Mouse (Mus musculus) limb, embryonic 11.5 days (tissue): ENCODE measurements at regions not wholly inside any gene's neighbourhood (a gene's known extent, or its start where the extent isn't known, plus 50 kb on each side); places are given as distances from the start of the nearest gene placed in this dataset.
A peak's percentile ranks its signal among the peaks of the same experiment; 100 is the strongest.

ENCODE experiments used
- ATAC-seq: fragments of 200-750 bp; cut with Nextera tagmentation; 2 replicates; pipeline ENCODE4 v1.8.0; 2017; ENCODE audit warnings: low read depth; ENCODE audit not compliant: insufficient number of reproducible peaks, low FRiP score, low TSS enrichment
- DNase-seq: peaks from one replicate; pipeline ENCODE4 v3.0.0-alpha.2; 2015; ENCODE audit warnings: low spot score
- H3K27ac ChIP-seq: fragments of 300-500 bp; sonication (generic); replicated peaks from 2 replicates; pipeline ENCODE4 v1.5.1; 2014; ENCODE audit warnings: low read depth, mild to moderate bottlenecking, low read length
- H3K27me3 ChIP-seq: fragments of 300-500 bp; sonication (generic); 2 replicates; pipeline ENCODE4 v1.6.1; 2014; ENCODE audit warnings: mild to moderate bottlenecking, low read length, mixed read lengths; ENCODE audit not compliant: control insufficient read depth, insufficient read depth
- H3K36me3 ChIP-seq: fragments of 300-500 bp; sonication (generic); 2 replicates; pipeline ENCODE4 v1.6.1; 2014; ENCODE audit warnings: mild to moderate bottlenecking, low read length, moderate library complexity, mixed read lengths; ENCODE audit not compliant: control insufficient read depth, insufficient read depth
- H3K4me1 ChIP-seq: fragments of 300-500 bp; sonication (generic); 2 replicates; pipeline ENCODE4 v1.6.1; 2014; ENCODE audit warnings: low read length, mixed read lengths; ENCODE audit not compliant: control insufficient read depth, insufficient read depth
- H3K4me2 ChIP-seq: fragments of 300-500 bp; sonication (generic); 2 replicates; pipeline ENCODE4 v1.6.1; 2014; ENCODE audit warnings: low read depth, mild to moderate bottlenecking, moderate library complexity; ENCODE audit not compliant: severe bottlenecking
- H3K4me3 ChIP-seq: fragments of 300-500 bp; sonication (generic); 2 replicates; pipeline ENCODE4 v1.5.1; 2014; ENCODE audit warnings: low read depth, low read length
- H3K9ac ChIP-seq: fragments of 300-500 bp; sonication (generic); 2 replicates; pipeline ENCODE4 v1.6.1; 2014; ENCODE audit warnings: mild to moderate bottlenecking, low read length
- H3K9me3 ChIP-seq: fragments of 300-500 bp; sonication (generic); 2 replicates; pipeline ENCODE4 v1.6.1; 2016; ENCODE audit warnings: low read length; ENCODE audit not compliant: control insufficient read depth
- WGBS: fragments of 180-500 bp; shearing (Covaris S2); extraction: QIAGEN DNeasy Blood & Tissue Kit; methylation state at CpG from one replicate; pipeline ENCODE4 v1.1.7; 2014; 5-methylcytosine and 5-hydroxymethylcytosine counted together

DNA sequence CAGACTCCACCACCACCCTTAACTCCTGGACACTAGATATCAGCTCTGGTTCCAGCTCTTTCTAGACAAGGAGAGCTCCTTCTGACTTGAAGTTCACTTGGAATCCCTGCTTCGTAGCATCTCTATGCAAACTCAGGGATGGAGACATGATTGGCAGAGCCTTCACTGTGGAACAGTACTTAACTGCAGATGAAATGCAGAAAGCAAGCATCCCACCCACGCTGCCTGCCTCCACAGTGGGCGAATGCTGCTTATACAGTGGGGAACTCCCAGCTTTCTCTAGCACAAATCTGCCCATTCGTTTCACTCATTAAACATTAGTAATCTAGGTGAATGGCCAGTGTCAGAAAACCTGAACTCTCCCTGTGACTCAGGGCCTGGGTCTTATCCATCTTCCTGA, 92.0 kb upstream of the Coch start:
- H3K4me2 ChIP-seq, result no peak overlapping the region
- no peaks in the 10 kb centered on the region for H3K27me3 ChIP-seq
- 86% methylated on average over 4 of the region's 4 CpGs for WGBS
- H3K27ac ChIP-seq, result no peak overlapping the region
- H3K9me3 ChIP-seq, result no peaks in the 10 kb centered on the region
- no peaks in the 10 kb centered on the region for H3K36me3 ChIP-seq
- H3K4me3 ChIP-seq, result no peak overlapping the region
- no peaks in the 10 kb centered on the region for H3K4me1 ChIP-seq
- DNase-seq (no peak), ATAC-seq (no peak)
- H3K9ac ChIP-seq, result no peak overlapping the region

DNA sequence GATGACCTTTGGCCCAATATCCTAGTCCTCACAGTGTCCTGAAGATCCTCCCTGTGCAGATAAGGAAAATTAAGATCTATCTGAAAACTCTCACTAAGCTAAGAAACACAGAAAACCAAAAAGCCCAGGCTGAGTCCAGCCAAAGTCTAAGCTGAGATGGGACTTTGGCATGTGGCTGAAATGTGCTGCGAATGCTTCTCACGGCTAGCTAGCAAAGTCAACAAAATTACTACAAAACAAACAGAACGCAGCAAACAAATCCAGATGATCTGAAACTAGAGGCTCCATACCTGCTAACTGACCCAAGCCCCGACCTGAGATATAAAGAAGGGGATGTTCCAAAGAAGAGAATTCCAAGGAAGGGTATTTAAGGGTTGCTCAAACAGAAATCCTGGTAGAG, 90.4 kb upstream of the Coch start:
- Histone ChIP-seq H3K4me2 (no peak overlapping the region), H3K36me3 (no peaks in the 10 kb centered on the region), H3K4me3 (no peak overlapping the region), H3K27ac (no peak overlapping the region), H3K9me3 (no peaks in the 10 kb centered on the region), H3K9ac (no peak overlapping the region), H3K27me3 (no peaks in the 10 kb centered on the region), H3K4me1 (no peaks in the 10 kb centered on the region)
- DNase-seq (no peak), ATAC-seq (no peak)
- 93% methylated on average over 4 of the region's 4 CpGs for WGBS

DNA sequence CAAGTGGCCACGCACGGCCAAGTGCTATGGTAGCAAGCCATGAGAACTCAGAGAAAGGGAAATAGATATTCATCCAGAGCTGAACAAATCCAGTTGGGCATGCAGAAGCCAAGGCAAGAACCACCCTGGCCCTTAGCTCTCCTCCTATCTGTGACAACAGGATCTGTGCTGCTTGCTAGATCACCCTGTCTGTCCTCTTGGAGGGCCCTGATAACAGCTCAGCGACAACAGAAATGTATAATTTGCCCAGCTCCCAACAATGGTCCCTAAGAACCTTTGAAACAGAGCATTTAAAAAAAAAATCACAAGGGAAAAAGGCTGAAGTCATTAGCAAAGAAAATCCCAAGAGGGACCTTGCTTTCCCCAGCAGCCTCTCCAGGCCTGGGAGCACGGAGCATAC, 89.4 kb upstream of the Coch start:
- no peak for ATAC-seq
- Histone ChIP-seq H3K4me1 (no peaks in the 10 kb centered on the region), H3K9ac (no peak overlapping the region), H3K4me3 (no peak overlapping the region), H3K9me3 (no peaks in the 10 kb centered on the region), H3K36me3 (no peaks in the 10 kb centered on the region), H3K4me2 (no peak overlapping the region), H3K27ac (no peak overlapping the region), H3K27me3 (no peaks in the 10 kb centered on the region)
- WGBS, result 79% methylated on average over 4 of the region's 4 CpGs
- no peak for DNase-seq

DNA sequence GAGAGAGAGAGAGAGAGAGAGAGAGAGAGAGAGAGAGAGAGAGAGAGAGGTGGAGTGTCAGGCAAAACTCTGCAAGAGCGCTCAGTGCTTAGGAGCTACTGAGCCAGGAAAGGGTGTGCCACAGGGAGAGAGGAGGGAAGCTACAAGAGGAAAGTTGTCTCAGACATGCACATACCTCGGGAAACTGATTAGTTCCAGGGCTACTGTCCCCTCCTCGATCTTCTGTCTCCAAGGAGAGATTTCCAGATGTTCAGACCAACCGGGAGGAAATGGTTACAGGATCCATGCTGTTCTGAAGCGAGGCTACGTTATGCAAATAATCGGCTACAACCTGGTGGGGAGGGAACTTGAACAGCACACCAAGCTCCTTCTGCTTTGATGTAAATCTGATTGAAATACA, 88.6 kb upstream of the Coch start:
- H3K36me3 ChIP-seq, result no peaks in the 10 kb centered on the region
- no peaks in the 10 kb centered on the region for H3K27me3 ChIP-seq
- no peaks in the 10 kb centered on the region for H3K9me3 ChIP-seq
- no peak overlapping the region for H3K9ac ChIP-seq
- ATAC-seq (no peak), DNase-seq (peak; percentile 24)
- H3K4me1 ChIP-seq, result no peaks in the 10 kb centered on the region
- no peak overlapping the region for H3K27ac ChIP-seq
- 20% methylated on average over 7 of the region's 7 CpGs for WGBS
- H3K4me2 ChIP-seq, result no peak overlapping the region
- no peak overlapping the region for H3K4me3 ChIP-seq

GRCm38 (mm10) chr12:51510010-51510409, 83.1 kb upstream of the Coch start:
- Histone ChIP-seq H3K9ac (no peak overlapping the region), H3K36me3 (no peaks in the 10 kb centered on the region), H3K4me3 (no peak overlapping the region), H3K9me3 (no peaks in the 10 kb centered on the region), H3K27ac (no peak overlapping the region), H3K4me1 (no peaks in the 10 kb centered on the region), H3K4me2 (no peak overlapping the region), H3K27me3 (no peaks in the 10 kb centered on the region)
- ATAC-seq (no peak), DNase-seq (no peak)
- 83% methylated on average over 2 of the region's 2 CpGs for WGBS

DNA sequence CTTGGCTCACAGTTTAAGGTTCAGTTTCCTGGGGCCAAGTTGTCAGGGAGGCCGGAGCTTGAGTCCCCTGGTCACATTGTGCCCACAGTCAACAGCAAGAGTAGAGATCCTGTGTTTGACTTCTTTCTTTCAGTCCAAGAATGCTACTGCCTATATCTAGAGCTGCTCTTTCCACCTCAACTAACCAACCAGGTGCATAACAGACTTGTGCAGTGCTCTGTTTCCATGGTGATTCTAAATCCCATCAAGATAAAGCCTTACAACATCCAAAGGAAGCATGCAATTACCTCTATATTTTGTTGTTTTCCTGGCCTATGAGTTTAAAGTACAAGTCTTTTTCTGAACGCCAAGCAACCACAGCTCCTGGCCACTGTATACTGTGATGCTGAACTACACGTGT, 76.4 kb upstream of the Coch start:
- H3K27ac ChIP-seq, result no peak overlapping the region
- no peaks in the 10 kb centered on the region for H3K36me3 ChIP-seq
- H3K9me3 ChIP-seq, result no peaks in the 10 kb centered on the region
- H3K9ac ChIP-seq, result no peak overlapping the region
- ATAC-seq, result no peak
- no peak for DNase-seq
- no peaks in the 10 kb centered on the region for H3K4me1 ChIP-seq
- no peak overlapping the region for H3K4me3 ChIP-seq
- H3K27me3 ChIP-seq, result no peaks in the 10 kb centered on the region
- H3K4me2 ChIP-seq, result no peak overlapping the region
- 88% methylated on average over 3 of the region's 3 CpGs for WGBS

DNA sequence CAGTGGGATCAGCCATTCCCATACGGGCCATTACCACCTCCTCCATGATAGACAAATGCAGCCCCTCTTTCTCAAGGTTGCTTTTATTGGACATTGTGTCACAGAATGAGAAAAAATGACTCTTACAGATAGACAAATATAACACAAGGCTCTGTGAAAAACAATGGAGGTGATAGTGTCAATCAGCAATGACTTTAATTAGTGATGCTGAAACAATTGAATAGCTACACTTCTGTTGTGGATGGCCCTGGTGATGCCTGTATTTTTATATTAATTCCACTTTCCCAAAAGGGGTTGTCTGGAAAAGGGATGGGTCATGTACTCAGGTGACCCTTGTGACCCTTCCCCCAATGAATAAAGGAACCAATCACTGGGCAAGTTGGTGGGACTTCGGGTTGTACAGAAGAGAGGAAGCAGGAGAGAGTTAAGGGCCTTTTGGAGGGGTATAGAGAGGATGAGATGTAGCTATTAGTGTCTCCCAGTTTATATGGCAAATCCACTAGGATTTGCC, 71.5 kb upstream of the Coch start:
- no peak for DNase-seq
- no peaks in the 10 kb centered on the region for H3K36me3 ChIP-seq
- H3K9me3 ChIP-seq, result no peaks in the 10 kb centered on the region
- WGBS, result 76% methylated on average over 2 of the region's 2 CpGs
- no peaks in the 10 kb centered on the region for H3K27me3 ChIP-seq
- no peaks in the 10 kb centered on the region for H3K4me1 ChIP-seq
- H3K4me2 ChIP-seq, result no peak overlapping the region
- no peak for ATAC-seq
- no peak overlapping the region for H3K27ac ChIP-seq
- H3K9ac ChIP-seq, result no peak overlapping the region
- no peak overlapping the region for H3K4me3 ChIP-seq

GRCm38 (mm10) chr12:51523866-51524265, 69.3 kb upstream of the Coch start:
- no peak overlapping the region for H3K9ac ChIP-seq
- 83% methylated on average over 4 of the region's 4 CpGs for WGBS
- ATAC-seq (no peak), DNase-seq (no peak)
- H3K27ac ChIP-seq, result no peak overlapping the region
- no peak overlapping the region for H3K4me3 ChIP-seq
- H3K4me2 ChIP-seq, result no peak overlapping the region
- no peaks in the 10 kb centered on the region for H3K36me3 ChIP-seq
- H3K9me3 ChIP-seq, result no peaks in the 10 kb centered on the region
- no peaks in the 10 kb centered on the region for H3K27me3 ChIP-seq
- no peaks in the 10 kb centered on the region for H3K4me1 ChIP-seq

- Histone ChIP-seq H3K36me3 (no peaks in the 10 kb centered on the region), H3K4me2 (no peak overlapping the region), H3K9ac (no peak overlapping the region), H3K27me3 (no peaks in the 10 kb centered on the region), H3K9me3 (no peaks in the 10 kb centered on the region), H3K27ac (no peak overlapping the region), H3K4me1 (no peaks in the 10 kb centered on the region), H3K4me3 (no peak overlapping the region)
- WGBS, result 87% methylated on average over 2 of the region's 2 CpGs
- no peak for DNase-seq
- ATAC-seq, result no peak
Observed at GRCm38 (mm10) chr12:51527854-51528253, 65.3 kb upstream of the Coch start.
